ENCODE assay signal across 27 mouse cellular contexts in the genomic region with DNA sequence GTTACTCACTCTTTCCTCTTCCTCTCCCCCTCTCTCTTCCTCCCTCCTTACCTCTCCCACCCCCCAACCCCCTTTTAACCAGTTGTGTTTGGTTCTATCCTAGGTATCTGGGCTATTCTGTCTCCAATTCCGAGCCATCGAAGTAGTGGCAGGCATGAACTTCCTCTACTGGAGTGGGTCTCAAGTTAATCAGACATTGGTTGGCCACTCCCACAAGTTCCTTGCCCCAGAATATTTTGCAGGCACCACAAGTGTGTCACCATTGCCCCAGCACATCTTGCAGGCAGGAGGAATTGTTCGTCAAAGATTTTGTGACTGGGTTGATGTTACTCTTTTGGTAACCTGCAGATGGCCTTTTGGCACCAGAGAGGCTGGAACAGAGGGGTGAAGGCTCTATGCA.
"Had no signal": no experiment of that assay in that cellular context is flagged by ENCODE, and none has a peak within 500 bp of the region (broad histone marks: within the 10 kb centered on the region; RNA-seq: fewer than 3 reads in every experiment).

No protein-coding gene starts in this region.

- H3K27ac ChIP-seq: embryonic facial prominence, embryonic 10.5 days; embryonic facial prominence, embryonic 12.5 days; embryonic facial prominence, embryonic 13.5 days; embryonic facial prominence, embryonic 15.5 days; forebrain, embryonic 10.5 days; forebrain, embryonic 12.5 days; forebrain, embryonic 13.5 days; forebrain, embryonic 15.5 days; gastrocnemius, adult 2 months; heart, adult 2 months had no signal

- H3K36me3 ChIP-seq: forebrain, embryonic 15.5 days had no signal

- H3K9ac ChIP-seq: embryonic facial prominence, embryonic 12.5 days; embryonic facial prominence, embryonic 13.5 days; embryonic facial prominence, embryonic 15.5 days; forebrain, embryonic 12.5 days; forebrain, embryonic 13.5 days; forebrain, embryonic 15.5 days; forebrain, postnatal 0 days had no signal

- ATAC-seq: forebrain, embryonic 13.5 days; forebrain, embryonic 14.5 days; forebrain, embryonic 15.5 days; forebrain, embryonic 16.5 days; forebrain, postnatal 0 days had no signal

- DNase-seq: cerebellum, adult 2 months; cerebellum, adult 8-10 months; cerebellum, adult 9-10 months; cerebellum, adult 9-11 months; cerebellum, postnatal 10 days; cerebellum, postnatal 14 days; cerebellum, postnatal 25 days; cerebellum, postnatal 36 days; embryo, embryonic 11 days; forebrain, postnatal 0 days; gastrocnemius, adult 2 months; gastrocnemius, postnatal 10 days; gastrocnemius, postnatal 25 days; gastrocnemius, postnatal 36 days; heart, adult 18-20 months; heart, adult 2 months had no signal

- H3K9me3 ChIP-seq: embryonic facial prominence, embryonic 10.5 days; embryonic facial prominence, embryonic 12.5 days; embryonic facial prominence, embryonic 13.5 days; embryonic facial prominence, embryonic 15.5 days; forebrain, embryonic 10.5 days; forebrain, embryonic 12.5 days; forebrain, embryonic 13.5 days; forebrain, embryonic 15.5 days had no signal

- H3K4me2 ChIP-seq: embryonic facial prominence, embryonic 12.5 days; embryonic facial prominence, embryonic 13.5 days; embryonic facial prominence, embryonic 15.5 days; forebrain, embryonic 12.5 days; forebrain, embryonic 13.5 days; forebrain, embryonic 15.5 days had no signal

- H3K27me3 ChIP-seq: embryonic facial prominence, embryonic 12.5 days; embryonic facial prominence, embryonic 13.5 days; embryonic facial prominence, embryonic 15.5 days; forebrain, embryonic 12.5 days; forebrain, embryonic 13.5 days; forebrain, embryonic 15.5 days had no signal

- H3K4me1 ChIP-seq: embryonic facial prominence, embryonic 10.5 days; embryonic facial prominence, embryonic 12.5 days; embryonic facial prominence, embryonic 13.5 days; embryonic facial prominence, embryonic 15.5 days; forebrain, embryonic 10.5 days; forebrain, embryonic 12.5 days; forebrain, embryonic 13.5 days had no signal

- H3K4me3 ChIP-seq: embryonic facial prominence, embryonic 10.5 days; embryonic facial prominence, embryonic 12.5 days; embryonic facial prominence, embryonic 13.5 days; embryonic facial prominence, embryonic 15.5 days; erythroblast, embryonic 14.5 days; forebrain, embryonic 10.5 days; forebrain, embryonic 12.5 days; forebrain, embryonic 13.5 days; forebrain, embryonic 15.5 days; gastrocnemius, adult 2 months; heart, adult 2 months had no signal
